Mouse (Mus musculus) adrenal gland, postnatal 0 days (tissue): ENCODE measurements around the gene Junb. TPM values are rescaled to one million over a fixed set of nuclear protein-coding genes. Genes with fewer than 3 reads are reported as not detected.

Experiments
- microRNA-seq: library from miRNA; unstranded; fragments of <30 nt; microRNA quantifications from one replicate; pipeline ENCODE4, GENCODE M21; 2016; ENCODE audit warnings: borderline replicate concordance; ENCODE audit not compliant: insufficient number of aligned reads
- polyA plus RNA-seq: library from polyadenylated mRNA; unstranded; fragments of >200 nt; fragmentation: Nextera tagmentation; extraction: Ambion mirVana; gene quantifications from 2 replicates; pipeline ENCODE4 v1.2.1, GENCODE M21; 2015

Junb gene
- 25.6 and 40.6 TPM in 2 replicates for polyA plus RNA-seq

GRCm38 (mm10) chr8:84978248-84978940, at the start of gene Junb:
Gene Junb, minus strand, starts transcription at chr8:84978718.

DNA sequence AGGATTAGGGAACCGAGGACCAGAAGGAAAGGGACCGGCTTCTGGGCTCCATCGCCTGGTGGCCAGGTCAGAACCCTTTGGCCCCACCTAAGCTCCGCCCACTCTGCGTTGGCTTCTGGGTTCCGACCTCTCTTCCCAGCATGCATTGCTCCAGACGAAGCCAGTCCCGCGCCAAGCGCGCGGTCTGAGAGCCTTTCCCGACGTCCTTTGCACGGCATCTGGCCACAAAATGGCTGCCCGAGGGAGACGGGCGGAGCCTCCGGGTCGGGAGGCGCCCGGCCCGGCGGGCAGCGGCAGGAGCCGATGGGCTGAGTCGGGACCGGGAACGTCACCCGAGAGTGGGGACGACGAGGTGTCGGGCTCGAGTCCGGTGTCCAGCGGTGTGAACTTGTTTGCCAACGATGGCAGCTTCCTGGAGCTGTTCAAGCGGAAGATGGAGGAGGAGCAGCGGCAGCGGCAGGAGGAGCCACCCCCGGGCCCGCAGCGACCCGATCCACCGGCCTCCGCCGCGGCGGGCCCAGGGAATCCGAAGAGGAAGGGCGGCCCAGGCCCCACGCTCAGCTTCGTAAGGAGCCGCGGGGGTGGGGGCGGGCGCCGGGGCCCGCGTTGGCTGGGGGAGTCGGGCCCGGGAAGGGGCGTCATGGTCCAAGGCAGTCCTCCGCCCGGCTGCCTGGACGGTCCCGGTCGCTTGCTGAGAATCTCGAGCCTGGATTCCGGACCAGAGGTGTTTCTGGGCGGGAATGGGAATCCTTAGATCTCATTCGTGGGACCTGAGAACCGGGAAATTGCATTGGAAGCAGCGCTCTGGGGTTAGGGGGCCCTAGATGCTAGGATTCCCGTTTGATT, 48.4 kb upstream of the Junb start, which contains the start of gene Trir:
Trir (plus strand) TSS at position 154 of the 846 bp plus-strand sequence.

DNA sequence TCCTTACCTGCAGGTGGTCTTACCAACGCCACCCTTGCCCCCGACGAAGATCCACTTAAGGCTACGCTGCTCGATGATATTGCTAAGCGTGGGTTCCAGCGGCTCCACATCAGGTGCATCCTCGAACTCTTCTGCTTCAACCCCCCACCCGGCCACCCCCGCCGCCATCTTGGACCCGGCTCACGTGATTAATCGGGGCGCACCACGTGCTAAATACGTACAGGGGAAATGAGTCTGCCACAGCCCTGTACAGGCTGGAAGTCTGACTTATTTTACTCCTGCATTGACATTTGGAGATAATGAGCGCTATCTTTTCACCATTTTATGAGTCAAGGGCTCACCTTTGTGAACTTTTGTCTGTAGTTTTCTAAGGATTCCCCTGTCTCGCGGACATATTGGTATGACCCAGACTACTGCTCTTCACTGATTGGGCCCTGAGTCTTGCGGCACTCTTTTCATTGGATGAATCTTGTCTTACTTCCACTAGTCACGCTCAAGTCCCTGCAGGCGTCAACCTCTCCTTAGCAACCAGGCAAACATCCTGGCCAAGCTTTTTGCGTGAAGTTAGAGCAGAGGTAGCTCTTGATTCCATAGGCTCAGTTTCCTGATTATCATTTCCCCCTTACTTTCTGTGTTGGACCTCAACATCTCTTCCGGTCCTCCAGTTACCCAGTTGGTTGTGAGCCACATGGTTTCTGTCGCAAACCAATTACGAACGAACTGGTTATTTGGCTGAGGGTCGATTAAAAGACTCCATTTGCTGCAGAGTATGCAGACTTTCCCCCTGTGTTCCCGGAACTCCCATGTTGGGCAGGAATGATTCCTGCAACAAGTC, 46.8 kb upstream of the Junb start, which contains the start of gene Asna1:
Asna1 (minus strand) TSS at position 184 of the 835 bp plus-strand sequence.

DNA sequence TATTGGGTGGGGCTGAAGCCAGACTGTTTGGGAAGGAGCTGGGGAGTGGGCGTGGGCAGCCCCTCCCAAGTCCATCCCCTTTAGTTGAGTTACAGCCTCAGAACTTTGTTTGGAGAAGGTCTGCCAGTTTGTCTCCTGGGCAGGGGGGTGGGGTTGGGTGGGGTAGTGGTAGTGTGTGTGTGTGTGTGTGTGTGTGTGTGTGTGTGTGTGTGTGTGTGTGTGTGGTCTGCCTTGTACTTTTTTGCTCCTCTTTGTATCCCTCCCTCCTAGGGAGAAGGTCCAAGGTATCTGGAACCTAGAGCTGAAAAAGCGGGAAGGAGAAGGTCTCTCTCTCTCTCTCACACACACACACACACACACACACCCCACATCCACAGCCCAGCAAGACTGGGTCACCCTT, 35.9 kb upstream of the Junb start, which contains the start of gene Best2:
Best2 (minus strand) TSS at position 101 of the 400 bp plus-strand sequence.

GRCm38 (mm10) chr8:84990349-84990748, 11.8 kb upstream of the Junb start, which contains the start of gene Hook2:
Gene Hook2, plus strand, starts transcription at chr8:84990603.

GRCm38 (mm10) chr8:84969241-84970134, 9.0 kb downstream of the Junb start, which contains the start of the genes Gm49661, Prdx2 and Rnaseh2a:
Gene Gm49661, minus strand, starts transcription at chr8:84969433.
Gene Prdx2, plus strand, starts transcription at chr8:84969587.
Gene Rnaseh2a, minus strand, starts transcription at chr8:84969767.

GRCm38 (mm10) chr8:84946528-84947240, 31.8 kb downstream of the Junb start, which contains the start of gene Rtbdn:
Gene Rtbdn, plus strand, starts transcription at chr8:84946991.

DNA sequence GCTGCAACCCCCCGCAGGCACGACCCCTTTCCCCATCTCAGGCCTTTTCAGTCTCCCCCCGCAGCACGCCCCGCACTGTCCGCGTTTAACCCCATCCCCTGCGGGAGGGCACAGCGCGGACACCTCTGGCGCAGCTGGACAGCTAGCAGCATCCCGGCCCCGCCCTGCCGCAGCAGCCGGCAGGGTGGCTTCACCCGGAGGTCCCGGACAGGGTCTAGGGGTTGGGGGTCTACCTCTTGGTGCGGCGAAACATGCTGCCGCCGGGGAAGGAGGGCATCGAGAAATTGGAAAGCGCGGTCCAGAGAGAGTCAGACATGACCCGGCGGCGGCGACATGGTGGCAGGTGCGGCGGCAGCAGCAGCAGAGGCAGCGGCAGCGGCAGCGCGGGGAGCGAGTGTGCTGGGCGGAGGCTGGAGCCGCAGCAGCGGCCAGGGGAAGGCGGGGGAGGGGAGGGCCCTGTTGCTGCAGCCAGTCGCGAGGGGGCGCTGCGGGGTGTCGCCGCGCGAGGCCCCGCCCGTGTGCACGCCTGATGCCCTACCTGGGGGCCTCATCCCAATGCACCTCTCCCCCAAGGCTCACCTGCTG, 41.5 kb downstream of the Junb start, which contains the start of gene Mast1:
Mast1 (minus strand) TSS at position 398 of the 585 bp plus-strand sequence.

Small RNA genes lying within 50 kb of the gene (microRNA-seq; reads per million reads assigned to microRNA genes)
- gene Gm24197, result not detected

Other genes with a start within 250 kb of the Junb start
- 22.8 and 26.3 TPM in 2 replicates for gene Nfix, start 178.4 kb downstream of the Junb start, polyA plus RNA-seq
- gene Dand5, start 155.9 kb downstream of the Junb start, polyA plus RNA-seq, result 6.6 and 9.9 TPM in 2 replicates
- gene Gadd45gip1, start 147.2 kb downstream of the Junb start, polyA plus RNA-seq, result 74.9 and 88.3 TPM in 2 replicates
- 80.9 and 112 TPM in 2 replicates for gene Rad23a, start 138.1 kb downstream of the Junb start, polyA plus RNA-seq
- gene Calr, start 131.8 kb downstream of the Junb start, polyA plus RNA-seq, result 326 and 438 TPM in 2 replicates
- gene Farsa, start 121.7 kb downstream of the Junb start, polyA plus RNA-seq, result 34.4 and 47.4 TPM in 2 replicates
- gene Syce2, start 106.6 kb downstream of the Junb start, polyA plus RNA-seq, result 52.9 and 54.5 TPM in 2 replicates
- gene Gcdh, start 84.8 kb downstream of the Junb start, polyA plus RNA-seq, result 29.7 and 48.4 TPM in 2 replicates
- 9.0 and 20.1 TPM in 2 replicates for gene Klf1, start 76.8 kb downstream of the Junb start, polyA plus RNA-seq
- 10.5 and 16.2 TPM in 2 replicates for gene Dnase2a, start 70.2 kb downstream of the Junb start, polyA plus RNA-seq
- gene Mast1, start 41.4 kb downstream of the Junb start, polyA plus RNA-seq, result 3.6 and 11.0 TPM in 2 replicates
- 0.12 and 0.61 TPM in 2 replicates for gene Rtbdn, start 31.7 kb downstream of the Junb start, polyA plus RNA-seq
- 0.81 TPM in 1 of 2 replicates, not detected in the other for gene Gm49661, start 9.3 kb downstream of the Junb start, polyA plus RNA-seq
- 788 and 1,010 TPM in 2 replicates for gene Prdx2, start 9.1 kb downstream of the Junb start, polyA plus RNA-seq
- gene Rnaseh2a, start 9.0 kb downstream of the Junb start, polyA plus RNA-seq, result 136 and 227 TPM in 2 replicates
- gene Hook2, start 11.9 kb upstream of the Junb start, polyA plus RNA-seq, result 8.6 and 12.6 TPM in 2 replicates
- gene Best2, start 35.8 kb upstream of the Junb start, polyA plus RNA-seq, result not detected in 2 replicates
- 101 and 111 TPM in 2 replicates for gene Asna1, start 46.6 kb upstream of the Junb start, polyA plus RNA-seq
- gene Trir, start 48.1 kb upstream of the Junb start, polyA plus RNA-seq, result 114 and 124 TPM in 2 replicates
- 15.4 and 16.3 TPM in 2 replicates for gene Tnpo2, start 58.2 kb upstream of the Junb start, polyA plus RNA-seq
- gene Fbxw9, start 81.3 kb upstream of the Junb start, polyA plus RNA-seq, result 33.5 and 34.5 TPM in 2 replicates
- not detected in 2 replicates for gene Gm5741, start 89.3 kb upstream of the Junb start, polyA plus RNA-seq
- 54.9 and 58.6 TPM in 2 replicates for gene Dhps, start 93.0 kb upstream of the Junb start, polyA plus RNA-seq
- 109 and 143 TPM in 2 replicates for gene Wdr83os, start 102.0 kb upstream of the Junb start, polyA plus RNA-seq
- gene Wdr83, start 102.6 kb upstream of the Junb start, polyA plus RNA-seq, result 23.8 and 33.0 TPM in 2 replicates
- 30.0 and 40.0 TPM in 2 replicates for gene Man2b1, start 104.6 kb upstream of the Junb start, polyA plus RNA-seq
- 1.4 and 2.2 TPM in 2 replicates for gene Zfp791, start 144.4 kb upstream of the Junb start, polyA plus RNA-seq
- not detected in 2 replicates for gene Cks1brt, start 173.2 kb upstream of the Junb start, polyA plus RNA-seq
- gene Olfr371, start 247.3 kb upstream of the Junb start, polyA plus RNA-seq, result not detected in 2 replicates